Mouse (Mus musculus) forebrain, embryonic 14.5 days (tissue): ENCODE measurements around the gene Sh3bgr. TPM values are rescaled to one million over a fixed set of nuclear protein-coding genes. Genes with fewer than 3 reads are reported as not detected.

ENCODE experiments used
- ATAC-seq: fragments of 200-750 bp; cut with Nextera tagmentation; 2 replicates; pipeline ENCODE4 v1.8.0; 2017; ENCODE audit warnings: mild to moderate bottlenecking, moderate library complexity
- DNase-seq: peaks from one replicate; pipeline ENCODE4 v3.0.0-alpha.2; 2015; ENCODE audit warnings: low spot score
- H3K27ac ChIP-seq: fragments of 300-500 bp; sonication (generic); 2 replicates; pipeline ENCODE4 v1.5.1; 2014; ENCODE audit warnings: low read depth, mild to moderate bottlenecking, control low read depth, low read length, moderate library complexity
- H3K27me3 ChIP-seq: fragments of 300-500 bp; sonication (generic); replicated peaks from 2 replicates; pipeline ENCODE4 v1.6.1; 2014; ENCODE audit warnings: low read length, control low read depth, mixed read lengths; ENCODE audit not compliant: control insufficient read depth, insufficient read depth
- H3K36me3 ChIP-seq: fragments of 300-500 bp; sonication (generic); 2 replicates; pipeline ENCODE4 v1.6.1; 2014; ENCODE audit warnings: low read length, control low read depth; ENCODE audit not compliant: control insufficient read depth, insufficient read depth
- H3K4me1 ChIP-seq: fragments of 300-500 bp; sonication (generic); 2 replicates; pipeline ENCODE4 v1.6.1; 2014; ENCODE audit warnings: antibody characterized with exemption, low read length, control low read depth; ENCODE audit not compliant: control insufficient read depth, insufficient read depth
- H3K4me2 ChIP-seq: fragments of 300-500 bp; sonication (generic); 2 replicates; pipeline ENCODE4 v1.6.1; 2014; ENCODE audit warnings: mild to moderate bottlenecking, control low read depth, low read length
- H3K4me3 ChIP-seq: fragments of 300-500 bp; sonication (generic); 2 replicates; pipeline ENCODE4 v1.5.1; 2014; ENCODE audit warnings: low read depth, low read length, control low read depth
- H3K9ac ChIP-seq: fragments of 300-500 bp; sonication (generic); 2 replicates; pipeline ENCODE4 v1.6.1; 2014; ENCODE audit warnings: mild to moderate bottlenecking, low read length, control low read depth, moderate library complexity
- H3K9me3 ChIP-seq: fragments of 300-500 bp; sonication (generic); replicated peaks from 2 replicates; pipeline ENCODE4 v1.6.1; 2016; ENCODE audit warnings: low read length, control low read depth, mixed read lengths; ENCODE audit not compliant: control insufficient read depth
- WGBS: fragments of 180-500 bp; shearing (Covaris S2); extraction: QIAGEN DNeasy Blood & Tissue Kit; methylation state at CpG from one replicate; pipeline ENCODE4 v1.1.7; 2014; 5-methylcytosine and 5-hydroxymethylcytosine counted together
- polyA plus RNA-seq: library from polyadenylated mRNA; unstranded; fragments of >200 nt; fragmentation: Nextera tagmentation; extraction: Ambion mirVana; gene quantifications from 2 replicates; pipeline ENCODE4 v1.2.1, GENCODE M21; 2014

Sh3bgr gene
- polyA plus RNA-seq, 1 experiment from 2014 or later: 0.60 TPM

DNA sequence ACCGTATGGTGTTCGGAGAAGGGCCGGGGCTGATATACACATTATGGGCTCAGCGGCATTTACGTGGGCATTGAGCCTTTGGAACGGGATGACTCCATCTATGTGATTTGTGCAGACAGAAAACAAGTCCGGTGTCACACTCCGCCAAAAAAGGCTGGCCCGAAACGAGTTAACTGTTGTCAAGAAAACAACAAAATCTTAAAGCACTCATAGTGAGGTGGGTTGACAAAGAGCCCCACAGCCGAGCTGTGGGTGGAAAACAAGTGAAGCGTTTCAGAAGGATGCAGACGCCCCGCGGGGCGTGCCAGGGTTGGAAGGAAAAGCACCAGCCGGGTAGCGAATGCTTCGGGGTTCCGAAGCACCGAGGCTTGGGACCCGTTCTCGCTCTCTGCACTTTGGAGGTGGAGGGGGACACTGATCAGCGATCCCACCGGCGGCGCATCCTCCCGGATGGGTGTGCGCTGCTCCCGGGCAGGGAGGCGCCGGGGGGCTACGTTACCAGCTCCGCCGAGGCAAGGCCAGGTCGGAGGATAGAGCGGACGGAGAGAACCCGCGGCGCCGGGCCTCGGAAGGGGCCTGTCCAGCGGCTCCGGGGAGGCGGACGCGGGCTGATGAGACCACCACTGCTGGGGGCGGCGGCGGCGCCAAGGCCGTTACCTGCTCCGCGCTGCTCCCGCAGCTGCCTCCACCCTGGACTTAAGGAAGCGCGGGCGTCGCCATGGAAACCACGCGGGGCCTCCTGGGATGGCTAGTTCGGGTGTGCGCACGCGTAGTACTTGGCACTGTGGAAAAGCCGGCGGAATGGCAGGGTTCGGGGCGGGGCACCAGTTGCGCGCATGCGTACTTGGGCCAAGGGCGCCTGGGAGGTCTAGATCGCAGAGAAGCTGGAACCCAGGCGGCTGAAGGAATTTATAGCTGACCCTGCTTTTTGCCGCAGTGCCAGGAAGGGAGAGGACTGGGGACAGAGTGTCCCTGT lies 8.4 kb upstream of the Sh3bgr start, which contains the start of gene Lca5l:
Lca5l (minus strand) TSS at position 741 of the 976 bp plus-strand sequence.
- Histone ChIP-seq H3K27ac (0 out of 2 replicates have a peak within 1 kb of the TSS, but pooled peaks have one; percentile 29), H3K9me3 (no peaks in the 10 kb centered on the region), H3K9ac (peak within 1 kb of the TSS; percentile 90), H3K27me3 (no peaks in the 10 kb centered on the region), H3K36me3 (no peaks in the 10 kb centered on the region), H3K4me3 (peak within 1 kb of the TSS; percentile 89), H3K4me2 (peak within 1 kb of the TSS; percentile 76), H3K4me1 (peaks cover 3% of the 10 kb centered on the region; the same call in 1 of the 2 replicates)
- WGBS: under 1% methylated on average over 69 of the region's 77 CpGs
- DNase-seq (peak; percentile 99), ATAC-seq (peak; percentile 99)

DNA sequence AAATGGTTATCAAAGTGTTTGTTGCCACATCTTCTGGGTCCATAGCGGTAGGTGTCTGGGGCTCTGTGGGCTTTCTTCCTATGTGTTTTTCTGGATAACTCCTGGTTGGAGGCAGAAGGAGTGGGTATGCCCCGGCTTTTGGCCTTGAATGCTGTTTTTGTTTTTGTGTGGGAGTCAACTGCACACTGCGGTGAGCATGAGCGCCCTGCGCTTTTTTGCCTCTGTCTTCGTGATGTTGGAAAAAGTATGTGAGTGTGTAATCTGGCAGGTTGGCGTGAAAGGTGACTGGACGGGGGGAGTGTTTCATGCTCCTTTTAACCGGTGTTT lies 415 bp downstream of the Sh3bgr start:
- H3K4me3 ChIP-seq: peak overlapping the region; percentile 12; the same call in 1 of the 2 replicates
- peak; percentile 40; the same call in 1 of the 2 replicates for ATAC-seq
- no peaks in the 10 kb centered on the region for H3K27me3 ChIP-seq
- no peaks in the 10 kb centered on the region for H3K36me3 ChIP-seq
- WGBS: 25% methylated on average over 9 of the region's 9 CpGs
- H3K4me1 ChIP-seq: peaks cover 8% of the 10 kb centered on the region; the same call in 1 of the 2 replicates
- H3K4me2 ChIP-seq: peak overlapping the region; percentile 51
- no peak overlapping the region for H3K27ac ChIP-seq
- no peaks in the 10 kb centered on the region for H3K9me3 ChIP-seq
- DNase-seq: no peak
- H3K9ac ChIP-seq: peak overlapping the region; percentile 56

DNA sequence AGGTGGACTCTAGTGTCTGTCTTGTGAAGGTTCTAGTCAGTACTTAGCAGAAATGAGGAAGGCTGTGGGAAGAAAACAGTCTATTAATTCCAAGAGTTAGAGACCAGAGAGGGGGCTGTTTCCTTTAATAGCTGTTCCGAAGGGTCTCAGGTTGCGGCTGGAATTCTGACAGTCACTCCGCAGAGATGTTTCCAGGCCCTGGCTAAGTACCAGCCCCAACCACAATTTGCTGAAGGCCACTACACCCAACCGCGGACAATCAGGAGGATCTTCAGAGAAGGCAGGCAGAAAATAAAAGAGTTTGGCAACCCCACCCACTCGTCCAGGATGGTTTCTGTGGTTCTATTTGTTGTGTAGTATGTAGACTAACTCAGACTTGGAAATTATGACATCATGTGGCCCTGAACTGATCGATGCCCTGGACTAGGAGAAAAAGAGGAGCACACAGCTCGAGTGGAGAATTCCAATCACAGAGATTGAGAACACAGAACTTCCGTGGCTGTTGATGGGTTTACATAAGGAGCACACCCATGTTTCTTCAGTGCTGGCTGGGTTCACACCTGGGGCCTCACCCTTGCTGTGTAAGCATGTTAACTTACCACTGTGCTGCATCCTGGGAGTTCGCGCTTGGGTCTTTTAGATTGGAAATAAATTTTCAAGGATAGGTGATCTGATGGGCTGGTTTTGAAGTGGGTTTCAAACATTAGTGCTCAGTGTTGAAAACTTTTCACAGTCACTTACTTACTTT lies 1.4 kb downstream of the Sh3bgr start:
- DNase-seq: no peak
- WGBS: 85% methylated on average over 11 of the region's 11 CpGs
- H3K36me3 ChIP-seq: no peaks in the 10 kb centered on the region
- H3K4me3 ChIP-seq: no peak overlapping the region
- H3K9ac ChIP-seq: no peak overlapping the region
- no peak overlapping the region for H3K4me2 ChIP-seq
- no peak for ATAC-seq
- no peaks in the 10 kb centered on the region for H3K9me3 ChIP-seq
- H3K27me3 ChIP-seq: no peaks in the 10 kb centered on the region
- no peak overlapping the region for H3K27ac ChIP-seq
- peaks cover 8% of the 10 kb centered on the region; the same call in 1 of the 2 replicates for H3K4me1 ChIP-seq

DNA sequence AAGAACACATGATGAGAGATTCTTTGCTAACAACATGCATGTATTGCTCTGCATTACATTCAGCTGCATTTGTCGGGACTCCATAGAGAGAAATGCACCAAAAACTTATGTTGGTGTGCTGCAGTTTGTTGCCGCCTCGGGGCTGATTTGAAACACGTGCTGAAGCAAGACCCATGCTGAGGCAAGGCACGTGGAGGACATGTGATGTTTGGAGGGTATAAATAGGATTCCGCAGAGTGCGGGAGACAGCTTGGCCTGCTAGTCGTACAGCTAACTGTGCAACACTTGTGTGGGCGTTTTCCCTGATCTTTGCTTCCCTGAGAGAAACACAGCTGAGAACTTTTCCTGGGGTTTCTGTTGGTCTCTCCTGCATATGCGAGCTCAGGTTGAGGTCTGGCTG lies 9.5 kb downstream of the Sh3bgr start:
- no peak for ATAC-seq
- Histone ChIP-seq H3K4me3 (no peak overlapping the region), H3K4me1 (no peaks in the 10 kb centered on the region), H3K36me3 (no peaks in the 10 kb centered on the region), H3K27me3 (no peaks in the 10 kb centered on the region), H3K9ac (no peak overlapping the region), H3K9me3 (no peaks in the 10 kb centered on the region), H3K4me2 (no peak overlapping the region), H3K27ac (no peak overlapping the region)
- WGBS: 86% methylated on average over 10 of the region's 10 CpGs
- no peak for DNase-seq

DNA sequence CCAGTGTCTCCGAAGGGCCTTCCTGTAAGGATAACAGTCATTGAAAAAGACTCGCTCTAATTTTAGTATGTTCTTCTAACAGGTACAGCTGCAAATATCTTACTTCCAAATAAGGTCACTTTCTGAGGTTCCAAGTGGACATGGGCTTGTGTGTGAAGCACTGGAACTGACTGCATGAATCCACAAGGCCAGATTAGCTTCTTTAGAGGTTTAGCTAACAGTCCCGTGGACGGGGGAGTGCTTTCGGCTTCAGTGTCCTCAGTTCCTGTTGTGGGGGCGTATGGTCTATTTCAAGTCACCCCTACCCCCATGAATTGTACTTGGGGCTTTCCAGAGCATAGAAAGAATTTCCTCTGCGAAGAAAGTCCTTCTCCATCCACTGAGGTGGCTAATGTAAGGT lies 10.6 kb downstream of the Sh3bgr start:
- Histone ChIP-seq H3K27me3 (no peaks in the 10 kb centered on the region), H3K4me2 (no peak overlapping the region), H3K36me3 (no peaks in the 10 kb centered on the region), H3K9me3 (no peaks in the 10 kb centered on the region), H3K4me1 (no peaks in the 10 kb centered on the region), H3K4me3 (no peak overlapping the region), H3K9ac (no peak overlapping the region), H3K27ac (no peak overlapping the region)
- 89% methylated on average over 7 of the region's 7 CpGs for WGBS
- ATAC-seq (no peak), DNase-seq (no peak)

DNA sequence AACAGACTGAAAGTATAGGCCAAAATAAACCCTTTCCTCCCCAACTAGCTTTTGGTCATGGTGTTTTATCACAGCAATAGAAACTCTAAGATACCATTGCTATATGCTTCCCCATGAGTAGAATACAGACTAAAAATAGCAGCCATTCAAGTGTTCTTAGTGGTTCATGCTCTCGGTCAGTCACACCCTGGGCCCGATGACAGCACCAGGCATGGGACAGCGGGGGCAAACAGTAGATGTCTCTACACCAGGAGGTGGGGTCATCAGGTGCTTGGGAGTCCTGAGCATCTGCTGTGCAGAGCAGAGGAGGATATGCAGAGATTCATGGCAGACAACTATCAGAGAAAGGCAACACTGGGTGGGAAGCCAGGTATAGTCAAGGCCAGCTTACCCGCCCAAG lies 12.8 kb downstream of the Sh3bgr start:
- H3K9me3 ChIP-seq: no peaks in the 10 kb centered on the region
- H3K9ac ChIP-seq: no peak overlapping the region
- no peaks in the 10 kb centered on the region for H3K27me3 ChIP-seq
- no peak for ATAC-seq
- DNase-seq: no peak
- no peak overlapping the region for H3K27ac ChIP-seq
- H3K4me2 ChIP-seq: no peak overlapping the region
- no peak overlapping the region for H3K4me3 ChIP-seq
- WGBS: 87% methylated on average over 4 of the region's 4 CpGs
- no peaks in the 10 kb centered on the region for H3K36me3 ChIP-seq
- no peaks in the 10 kb centered on the region for H3K4me1 ChIP-seq

DNA sequence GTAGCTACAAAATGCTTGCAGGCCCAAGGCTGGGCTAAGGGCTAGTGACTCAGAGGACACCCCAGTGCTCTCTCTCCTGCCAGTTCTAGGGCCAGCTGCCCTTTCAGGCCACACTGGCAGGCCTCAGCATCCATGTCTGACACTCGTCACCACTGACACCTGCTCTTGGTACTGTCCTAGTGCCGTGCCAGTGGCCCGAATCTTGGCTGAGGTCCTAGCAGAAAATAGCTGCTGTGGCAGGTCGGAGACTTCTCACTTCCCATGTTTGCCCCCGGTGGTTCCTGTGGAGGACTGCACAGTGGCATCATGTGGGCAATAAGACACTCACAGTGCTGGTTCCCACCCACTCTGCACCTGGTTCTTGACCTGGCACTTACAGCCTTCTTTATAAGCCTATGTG lies 21.2 kb downstream of the Sh3bgr start:
- Histone ChIP-seq H3K4me2 (no peak overlapping the region), H3K4me3 (no peak overlapping the region), H3K27me3 (no peaks in the 10 kb centered on the region), H3K9ac (no peak overlapping the region), H3K36me3 (no peaks in the 10 kb centered on the region), H3K9me3 (no peaks in the 10 kb centered on the region), H3K27ac (no peak overlapping the region), H3K4me1 (no peaks in the 10 kb centered on the region)
- no peak for DNase-seq
- WGBS: 83% methylated on average over 5 of the region's 5 CpGs
- ATAC-seq: no peak

DNA sequence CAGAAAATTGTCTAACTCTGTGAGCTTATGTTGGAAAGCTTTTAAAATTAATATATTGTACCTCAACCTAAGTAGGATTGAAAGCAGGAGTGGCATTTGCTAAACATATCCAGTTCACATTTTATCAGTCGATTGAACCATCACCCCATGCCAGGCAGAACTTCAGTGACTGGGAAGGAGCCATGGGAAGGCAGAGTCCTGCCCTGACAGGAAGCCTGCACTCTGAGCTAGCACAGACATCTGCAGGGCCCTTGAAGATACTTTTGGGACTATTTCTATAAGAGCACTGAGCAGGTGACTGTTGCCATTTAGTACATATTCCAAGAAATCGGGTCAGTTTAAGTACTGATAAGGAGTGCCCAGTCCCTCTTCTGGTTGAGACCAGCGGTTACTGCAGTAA lies 21.7 kb downstream of the Sh3bgr start:
- Histone ChIP-seq H3K27me3 (no peaks in the 10 kb centered on the region), H3K9ac (no peak overlapping the region), H3K9me3 (no peaks in the 10 kb centered on the region), H3K4me3 (no peak overlapping the region), H3K36me3 (no peaks in the 10 kb centered on the region), H3K4me2 (no peak overlapping the region), H3K27ac (no peak overlapping the region), H3K4me1 (no peaks in the 10 kb centered on the region)
- ATAC-seq (no peak), DNase-seq (no peak)
- 86% methylated on average over 3 of the region's 3 CpGs for WGBS
